Mouse (Mus musculus) forebrain, embryonic 15.5 days (tissue): ENCODE measurements around the gene Timm29. TPM values are rescaled to one million over a fixed set of nuclear protein-coding genes. Genes with fewer than 3 reads are reported as not detected.

Source experiments
- ATAC-seq: fragments of 200-750 bp; cut with Nextera tagmentation; replicated peaks from 2 replicates; pipeline ENCODE4 v1.8.0; 2017; ENCODE audit warnings: mild to moderate bottlenecking, moderate TSS enrichment, moderate library complexity
- H3K27ac ChIP-seq: fragments of 300-500 bp; sonication (generic); replicated peaks from 2 replicates; pipeline ENCODE4 v1.5.1; 2015; ENCODE audit warnings: mild to moderate bottlenecking, inconsistent platforms
- H3K27me3 ChIP-seq: fragments of 300-500 bp; sonication (generic); 2 replicates; pipeline ENCODE4 v1.6.1; 2015; ENCODE audit warnings: inconsistent platforms
- H3K36me3 ChIP-seq: fragments of 300-500 bp; sonication (generic); 2 replicates; pipeline ENCODE4 v1.6.1; 2015; ENCODE audit warnings: mild to moderate bottlenecking, inconsistent platforms
- H3K4me1 ChIP-seq: fragments of 300-500 bp; sonication (generic); 2 replicates; pipeline ENCODE4 v1.6.1; 2015; ENCODE audit warnings: inconsistent platforms
- H3K4me2 ChIP-seq: fragments of 300-500 bp; sonication (generic); replicated peaks from 2 replicates; pipeline ENCODE4 v1.6.1; 2015; ENCODE audit warnings: mild to moderate bottlenecking, inconsistent platforms
- H3K4me3 ChIP-seq: fragments of 300-500 bp; sonication (generic); 2 replicates; pipeline ENCODE4 v1.5.1; 2015; ENCODE audit warnings: mild to moderate bottlenecking, inconsistent platforms
- H3K9ac ChIP-seq: fragments of 300-500 bp; sonication (generic); replicated peaks from 2 replicates; pipeline ENCODE4 v1.6.1; 2015; ENCODE audit warnings: mild to moderate bottlenecking, inconsistent platforms
- H3K9me3 ChIP-seq: fragments of 300-500 bp; sonication (generic); 2 replicates; pipeline ENCODE4 v1.6.1; 2016; ENCODE audit warnings: inconsistent platforms
- WGBS: fragments of 180-500 bp; shearing (Covaris S2); methylation state at CpG from one replicate; pipeline ENCODE4 v1.1.7; 2015; ENCODE audit warnings: mixed read lengths; 5-methylcytosine and 5-hydroxymethylcytosine counted together
- polyA plus RNA-seq: library from polyadenylated mRNA; unstranded; fragments of >200 nt; fragmentation: Nextera tagmentation; extraction: Ambion mirVana; gene quantifications from 2 replicates; pipeline ENCODE4 v1.2.1, GENCODE M21; 2015

Gene Timm29
- polyA plus RNA-seq, 1 experiment from 2014 or later: 61.2 TPM

DNA sequence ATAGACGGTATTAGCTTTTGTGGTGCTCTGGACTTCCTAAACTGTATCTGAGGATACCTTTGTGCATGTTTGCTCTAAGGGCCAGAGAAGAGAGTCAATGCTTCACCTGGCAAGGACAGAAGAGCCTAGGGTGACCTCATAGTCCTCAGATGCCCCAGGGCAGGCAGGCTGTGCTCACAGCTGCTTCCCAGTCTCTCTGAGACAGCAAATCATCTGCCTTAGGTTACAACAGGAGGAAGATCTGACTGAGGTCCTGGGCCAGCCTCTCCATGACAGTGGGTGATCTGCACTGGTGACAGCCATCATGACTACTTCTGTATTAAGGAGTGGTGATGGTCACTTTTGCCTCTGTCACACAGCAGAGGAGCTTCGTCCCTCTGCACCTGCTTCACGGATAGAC lies 33.4 kb upstream of the Timm29 start:
- H3K4me1 ChIP-seq: no peaks in the 10 kb centered on the region
- WGBS: 94% methylated on average over 3 of the region's 3 CpGs
- ATAC-seq: no peak

DNA sequence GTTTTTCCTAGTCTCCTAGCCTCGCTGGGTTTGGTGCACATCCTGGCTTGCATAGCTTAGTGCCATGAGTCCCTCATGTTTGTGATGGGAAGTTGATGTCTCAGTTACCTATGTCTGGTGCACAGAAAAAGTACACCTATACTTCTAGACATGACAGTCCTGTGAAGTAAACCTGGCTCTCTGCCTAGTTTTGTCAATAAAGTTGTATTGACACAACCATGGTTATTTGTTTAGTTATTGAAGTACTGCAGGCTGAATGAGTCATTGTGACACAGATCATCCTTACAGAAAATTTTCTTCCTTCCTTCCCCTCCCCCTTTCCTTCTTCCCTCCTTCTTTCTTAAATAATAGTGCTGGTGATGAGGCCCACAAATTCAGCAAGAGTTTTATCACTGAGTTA lies 28.1 kb upstream of the Timm29 start:
- no peak overlapping the region for H3K9ac ChIP-seq
- no peaks in the 10 kb centered on the region for H3K4me1 ChIP-seq
- no peak overlapping the region for H3K4me2 ChIP-seq
- peaks cover 8% of the 10 kb centered on the region for H3K36me3 ChIP-seq
- no peak overlapping the region for H3K27ac ChIP-seq
- no peak for ATAC-seq
- 88% methylated on average over 1 of the region's 1 CpGs for WGBS
- H3K4me3 ChIP-seq: no peak overlapping the region
- H3K27me3 ChIP-seq: no peaks in the 10 kb centered on the region
- H3K9me3 ChIP-seq: no peaks in the 10 kb centered on the region

More for the DNA sequence above, 33.4 kb upstream of the Timm29 start:
- Histone ChIP-seq H3K36me3 (peaks cover 6% of the 10 kb centered on the region; the same call in 1 of the 2 replicates), H3K9ac (no peak overlapping the region), H3K4me3 (no peak overlapping the region), H3K9me3 (no peaks in the 10 kb centered on the region), H3K27ac (no peak overlapping the region), H3K4me2 (no peak overlapping the region), H3K27me3 (no peaks in the 10 kb centered on the region)

DNA sequence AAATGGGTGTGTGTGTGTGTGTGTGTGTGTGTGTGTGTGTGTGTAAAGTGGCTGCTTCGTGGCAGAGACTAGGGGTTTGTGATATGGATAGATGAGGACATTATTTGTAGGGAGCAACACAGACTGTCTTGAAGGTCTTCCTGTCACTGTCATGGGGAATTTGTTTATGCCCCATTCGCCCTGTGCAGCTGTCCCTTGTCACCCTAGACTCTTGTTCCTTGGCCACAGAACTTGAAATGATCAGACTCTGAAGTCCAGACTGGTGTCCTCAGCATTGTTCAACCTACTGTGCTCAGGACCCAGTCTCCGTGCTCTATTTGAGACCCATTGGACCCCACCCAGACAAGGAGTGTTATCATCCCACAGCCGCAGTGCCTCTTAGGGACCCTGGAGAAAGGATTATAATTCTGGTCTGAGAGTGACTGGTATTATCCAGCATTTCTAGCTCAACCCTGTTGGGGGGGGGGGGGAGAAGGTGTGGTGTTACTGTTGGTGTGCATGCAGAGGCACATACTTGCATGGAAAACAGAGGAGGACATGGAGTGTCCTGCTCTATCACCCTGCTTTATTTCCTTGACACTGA lies 27.4 kb upstream of the Timm29 start:
- no peak for ATAC-seq
- no peak overlapping the region for H3K9ac ChIP-seq
- H3K36me3 ChIP-seq: peaks cover 14% of the 10 kb centered on the region
- H3K4me2 ChIP-seq: no peak overlapping the region
- H3K4me1 ChIP-seq: no peaks in the 10 kb centered on the region
- H3K27me3 ChIP-seq: no peaks in the 10 kb centered on the region
- no peak overlapping the region for H3K4me3 ChIP-seq
- 91% methylated on average over 4 of the region's 4 CpGs for WGBS
- no peak overlapping the region for H3K27ac ChIP-seq
- no peaks in the 10 kb centered on the region for H3K9me3 ChIP-seq

DNA sequence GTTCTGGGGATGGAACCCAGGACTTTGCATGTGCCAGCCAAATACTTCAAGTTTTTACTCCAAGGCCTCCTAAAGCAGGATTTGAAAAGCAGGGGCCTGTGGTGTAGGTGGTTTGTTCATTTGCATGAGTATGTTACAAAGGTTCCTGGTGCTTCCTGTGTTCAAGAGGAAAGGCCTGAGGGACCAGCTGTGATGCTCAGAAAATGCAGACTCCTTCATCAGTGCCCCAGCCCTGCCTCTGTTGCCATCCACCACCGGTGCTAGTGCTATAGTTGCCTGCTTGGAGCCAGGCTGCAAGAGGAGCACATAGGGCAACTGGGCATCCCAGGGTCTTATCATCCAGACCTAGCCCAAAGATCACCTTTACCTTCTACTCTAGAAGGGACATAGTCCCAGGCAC lies 26.0 kb upstream of the Timm29 start:
- ATAC-seq: no peak
- no peak overlapping the region for H3K27ac ChIP-seq
- no peak overlapping the region for H3K9ac ChIP-seq
- H3K4me2 ChIP-seq: no peak overlapping the region
- H3K27me3 ChIP-seq: no peaks in the 10 kb centered on the region
- H3K4me1 ChIP-seq: no peaks in the 10 kb centered on the region
- no peaks in the 10 kb centered on the region for H3K9me3 ChIP-seq
- H3K4me3 ChIP-seq: no peak overlapping the region
- peaks cover 26% of the 10 kb centered on the region for H3K36me3 ChIP-seq
- 96% methylated on average over 1 of the region's 1 CpGs for WGBS

GRCm38 (mm10) chr9:21567051-21567450 lies 25.5 kb upstream of the Timm29 start:
- Histone ChIP-seq H3K4me2 (no peak overlapping the region), H3K9me3 (no peaks in the 10 kb centered on the region), H3K4me1 (no peaks in the 10 kb centered on the region), H3K27ac (no peak overlapping the region), H3K27me3 (no peaks in the 10 kb centered on the region), H3K36me3 (peaks cover 31% of the 10 kb centered on the region), H3K9ac (no peak overlapping the region), H3K4me3 (no peak overlapping the region)
- WGBS: 90% methylated on average over 2 of the region's 2 CpGs
- ATAC-seq: no peak

DNA sequence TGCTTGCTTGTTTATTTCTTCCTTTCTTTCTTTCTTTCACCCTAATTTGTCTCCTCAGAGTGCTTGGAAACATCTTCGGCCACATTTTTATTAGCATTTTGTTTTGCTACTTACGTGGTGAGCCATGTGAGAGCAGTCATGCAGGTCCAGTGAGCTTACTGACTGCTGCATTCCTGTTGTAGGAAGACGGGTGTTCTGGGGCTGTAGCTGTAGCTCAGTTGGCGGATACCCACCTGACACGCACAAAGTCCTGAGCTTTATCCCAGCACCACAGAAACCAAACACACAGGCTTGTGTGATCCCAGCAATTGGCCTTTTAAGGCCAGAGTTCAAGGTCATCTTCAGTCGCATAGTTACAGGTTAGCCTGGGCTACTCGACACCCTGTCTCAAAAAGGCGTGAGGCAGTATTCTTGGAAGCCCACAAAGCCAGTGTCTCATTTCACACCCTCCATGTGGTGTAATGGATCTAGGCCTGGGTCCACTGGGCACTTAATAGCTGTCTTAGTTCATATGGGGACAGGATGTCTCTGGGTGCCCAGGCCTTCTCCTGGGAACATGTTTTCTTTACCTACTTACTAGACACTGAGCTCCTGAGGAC lies 23.8 kb upstream of the Timm29 start:
- no peak for ATAC-seq
- WGBS: 94% methylated on average over 8 of the region's 8 CpGs

DNA sequence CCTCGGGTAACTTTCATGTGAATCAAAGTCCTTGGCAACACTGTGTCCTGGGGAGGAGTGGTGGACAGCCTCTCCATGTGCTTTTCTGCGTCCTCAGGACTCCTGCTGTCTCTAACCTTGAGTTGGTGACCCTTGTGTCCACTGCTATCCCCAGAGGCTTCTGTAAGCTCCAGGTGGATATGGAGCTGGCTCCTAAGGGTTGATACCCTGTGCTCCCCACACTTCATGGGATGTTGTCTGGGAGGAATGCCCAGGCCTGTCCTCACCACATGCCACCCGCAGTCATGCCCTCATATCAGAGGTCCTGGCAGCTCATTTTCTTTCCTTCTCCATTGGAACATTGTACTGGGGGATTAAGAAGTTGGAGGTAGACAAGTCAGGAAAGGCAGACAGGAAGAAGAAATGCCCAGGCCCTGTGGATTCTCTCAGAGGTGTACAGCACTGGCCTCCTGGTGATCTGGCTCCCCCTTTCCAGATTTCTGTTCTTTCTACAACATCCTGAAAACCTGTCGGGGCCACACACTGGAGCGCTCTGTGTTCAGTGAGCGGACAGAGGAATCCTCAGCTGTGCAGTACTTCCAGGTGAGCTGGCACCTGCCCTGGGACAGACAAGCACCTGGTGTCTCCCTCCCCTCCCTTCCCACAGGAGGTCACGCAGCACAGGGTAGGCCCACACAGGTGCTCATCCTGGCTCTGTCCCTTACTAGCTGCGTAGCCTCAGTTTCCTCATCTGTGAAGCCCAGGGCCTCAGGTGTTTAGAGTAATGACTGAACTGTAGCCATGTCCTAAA lies 18.3 kb upstream of the Timm29 start:
- Histone ChIP-seq H3K9ac (no peak overlapping the region), H3K4me2 (no peak overlapping the region), H3K4me1 (no peaks in the 10 kb centered on the region), H3K4me3 (no peak overlapping the region), H3K27ac (no peak overlapping the region), H3K9me3 (no peaks in the 10 kb centered on the region), H3K27me3 (no peaks in the 10 kb centered on the region), H3K36me3 (peaks cover 80% of the 10 kb centered on the region)
- 93% methylated on average over 8 of the region's 8 CpGs for WGBS
- ATAC-seq: no peak

More for the DNA sequence above, 23.8 kb upstream of the Timm29 start:
- Histone ChIP-seq H3K4me2 (no peak overlapping the region), H3K4me1 (no peaks in the 10 kb centered on the region), H3K27ac (no peak overlapping the region), H3K4me3 (no peak overlapping the region), H3K9me3 (no peaks in the 10 kb centered on the region), H3K27me3 (no peaks in the 10 kb centered on the region), H3K36me3 (peaks cover 40% of the 10 kb centered on the region), H3K9ac (no peak overlapping the region)

DNA sequence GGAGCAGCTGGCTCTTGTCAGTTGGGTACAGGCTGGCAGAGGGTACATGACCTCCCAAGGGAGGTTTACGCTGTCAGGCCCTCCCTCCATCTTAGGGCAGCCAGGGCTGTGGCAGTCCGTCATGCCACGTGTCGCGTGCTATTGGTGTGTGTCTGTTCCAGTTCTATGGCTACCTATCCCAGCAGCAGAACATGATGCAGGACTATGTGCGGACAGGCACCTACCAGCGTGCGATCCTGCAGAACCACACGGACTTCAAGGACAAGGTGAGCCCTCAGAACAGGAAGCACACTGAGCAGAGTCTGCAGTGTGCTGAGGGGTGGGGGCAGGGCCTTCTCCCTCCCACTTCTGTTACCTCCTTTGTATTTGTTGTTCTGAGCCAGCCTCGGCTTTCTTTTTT lies 17.3 kb upstream of the Timm29 start:
- no peak for ATAC-seq
- H3K9me3 ChIP-seq: no peaks in the 10 kb centered on the region
- no peak overlapping the region for H3K4me2 ChIP-seq
- 94% methylated on average over 10 of the region's 10 CpGs for WGBS
- H3K27me3 ChIP-seq: no peaks in the 10 kb centered on the region
- no peak overlapping the region for H3K27ac ChIP-seq
- no peaks in the 10 kb centered on the region for H3K4me1 ChIP-seq
- no peak overlapping the region for H3K4me3 ChIP-seq
- H3K36me3 ChIP-seq: peaks cover 82% of the 10 kb centered on the region
- no peak overlapping the region for H3K9ac ChIP-seq

- H3K9ac ChIP-seq: no peak overlapping the region
- H3K27me3 ChIP-seq: no peaks in the 10 kb centered on the region
- no peak overlapping the region for H3K27ac ChIP-seq
- ATAC-seq: no peak
- H3K4me2 ChIP-seq: no peak overlapping the region
- no peaks in the 10 kb centered on the region for H3K4me1 ChIP-seq
- no peak overlapping the region for H3K4me3 ChIP-seq
- peaks cover 78% of the 10 kb centered on the region for H3K36me3 ChIP-seq
- H3K9me3 ChIP-seq: no peaks in the 10 kb centered on the region
- 86% methylated on average over 1 of the region's 1 CpGs for WGBS
Observed at GRCm38 (mm10) chr9:21576286-21576685, 16.2 kb upstream of the Timm29 start.

DNA sequence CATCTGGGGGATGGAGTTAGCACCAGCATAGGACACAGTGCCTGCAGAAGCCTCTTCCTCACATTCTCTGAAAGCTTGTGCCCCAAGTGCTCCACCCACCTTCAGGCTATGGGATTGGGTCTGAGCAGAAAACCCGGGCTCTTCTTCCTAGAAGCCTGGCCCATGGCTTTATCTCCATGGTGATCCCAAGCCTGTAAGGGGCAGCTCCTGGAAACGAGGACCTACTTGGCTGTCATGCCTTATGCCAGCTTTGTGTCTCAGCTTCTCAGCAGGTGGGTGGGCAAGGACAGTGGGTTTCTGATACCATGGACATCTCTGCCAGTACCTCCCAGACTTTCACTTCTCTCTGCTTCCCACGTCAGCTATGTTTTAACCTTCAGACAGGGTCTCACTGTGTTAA lies 14.3 kb upstream of the Timm29 start:
- ATAC-seq: no peak
- H3K9ac ChIP-seq: no peak overlapping the region
- peaks cover 78% of the 10 kb centered on the region for H3K36me3 ChIP-seq
- no peaks in the 10 kb centered on the region for H3K4me1 ChIP-seq
- no peak overlapping the region for H3K4me2 ChIP-seq
- no peaks in the 10 kb centered on the region for H3K9me3 ChIP-seq
- no peaks in the 10 kb centered on the region for H3K27me3 ChIP-seq
- 71% methylated on average over 3 of the region's 3 CpGs for WGBS
- no peak overlapping the region for H3K4me3 ChIP-seq
- H3K27ac ChIP-seq: no peak overlapping the region

DNA sequence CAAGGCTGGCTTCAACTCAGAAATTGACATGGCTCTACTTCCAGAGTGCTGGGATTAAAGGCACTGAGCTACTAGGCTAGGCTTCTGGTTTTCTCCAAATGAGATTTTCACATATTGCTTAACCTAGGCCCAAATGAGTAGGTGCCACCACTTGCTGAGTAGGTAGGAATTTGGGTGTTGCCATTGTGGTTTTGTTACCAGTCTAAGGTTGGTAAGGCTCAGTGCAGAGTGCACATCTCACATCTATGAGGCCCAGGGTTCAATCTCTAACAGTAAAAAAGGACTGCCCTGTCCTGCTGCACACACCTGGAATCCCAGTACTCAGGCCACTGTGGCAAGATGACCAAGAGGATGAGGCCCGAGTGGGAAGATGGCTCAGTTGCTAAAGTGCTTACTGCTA lies 7.1 kb upstream of the Timm29 start:
- ATAC-seq: no peak
- no peak overlapping the region for H3K4me2 ChIP-seq
- no peaks in the 10 kb centered on the region for H3K9me3 ChIP-seq
- no peak overlapping the region for H3K4me3 ChIP-seq
- WGBS: 93% methylated on average over 1 of the region's 1 CpGs
- H3K36me3 ChIP-seq: peaks cover 93% of the 10 kb centered on the region
- H3K27ac ChIP-seq: no peak overlapping the region
- H3K4me1 ChIP-seq: no peaks in the 10 kb centered on the region
- no peaks in the 10 kb centered on the region for H3K27me3 ChIP-seq
- H3K9ac ChIP-seq: no peak overlapping the region

- Histone ChIP-seq H3K36me3 (peaks cover 74% of the 10 kb centered on the region), H3K27ac (no peak overlapping the region)
- 87% methylated on average over 23 of the region's 23 CpGs for WGBS
Observed at GRCm38 (mm10) chr9:21587678-21588349, 4.7 kb upstream of the Timm29 start.

More at GRCm38 (mm10) chr9:21587678-21588349, 4.7 kb upstream of the Timm29 start:
- ATAC-seq: no peak
- Histone ChIP-seq H3K4me1 (peaks cover 10% of the 10 kb centered on the region), H3K4me3 (no peak overlapping the region), H3K27me3 (no peaks in the 10 kb centered on the region), H3K9ac (no peak overlapping the region), H3K9me3 (no peaks in the 10 kb centered on the region), H3K4me2 (no peak overlapping the region)
